Comparison of ENCODE assay signal across 20 mouse cellular contexts in genomic region chr15:94011499-94011898, GRCm38 (mm10).
DNase-seq lines count a peak whose midpoint lies in the region; ATAC-seq and TF ChIP-seq lines count a peak whose summit lies in the region.
"Had no signal": no experiment of that assay in that cellular context is flagged by ENCODE, and none has a peak within 500 bp of the region (broad histone marks: within the 10 kb centered on the region; RNA-seq: fewer than 3 reads in every experiment).

No protein-coding gene starts in this region.

- 0 out of 2 replicates have a peak, but pooled peaks cover 3% of the 10 kb centered on the region for H3K27me3 ChIP-seq in limb, embryonic 10.5 days (ENCODE audit: low read depth, poor library complexity, severe bottlenecking)
- H3K27me3 ChIP-seq in forebrain, embryonic 10.5 days (ENCODE audit: poor library complexity, severe bottlenecking), result no peaks in the 10 kb centered on the region
- no peaks in the 10 kb centered on the region for H3K27me3 ChIP-seq in hindbrain, postnatal 0 days (ENCODE audit: insufficient read depth, low read length)
- H3K27me3 ChIP-seq: embryonic facial prominence, embryonic 15.5 days; midbrain, embryonic 15.5 days had no signal

- H3K4me3 ChIP-seq in cortical plate, adult 2 months (ENCODE audit: insufficient read depth, low read length), result no peak overlapping the region
- H3K4me3 ChIP-seq in limb, embryonic 10.5 days, result no peak overlapping the region
- no peak overlapping the region for H3K4me3 ChIP-seq in forebrain, embryonic 10.5 days
- H3K4me3 ChIP-seq in hindbrain, postnatal 0 days (ENCODE audit: low read length), result no peak overlapping the region
- H3K4me3 ChIP-seq: embryonic facial prominence, embryonic 15.5 days; heart, adult 2 months; midbrain, embryonic 15.5 days had no signal

- no peak overlapping the region for H3K9ac ChIP-seq in hindbrain, postnatal 0 days (replicated peaks; ENCODE audit: low read length)
- H3K9ac ChIP-seq: embryonic facial prominence, embryonic 15.5 days; midbrain, embryonic 15.5 days had no signal

- no peaks in the 10 kb centered on the region for H3K36me3 ChIP-seq in limb, embryonic 10.5 days
- no peaks in the 10 kb centered on the region for H3K36me3 ChIP-seq in forebrain, embryonic 10.5 days (replicated peaks)
- no peaks in the 10 kb centered on the region for H3K36me3 ChIP-seq in hindbrain, postnatal 0 days (ENCODE audit: insufficient read depth, low read length)
- H3K36me3 ChIP-seq: embryonic facial prominence, embryonic 15.5 days; midbrain, embryonic 15.5 days had no signal

- peak overlapping the region; percentile 89; the same call in 1 of the 2 replicates for H3K27ac ChIP-seq in cortical plate, adult 2 months (ENCODE audit: insufficient read depth, low read length)
- peak overlapping the region; percentile 58 for H3K27ac ChIP-seq in limb, embryonic 10.5 days
- no peak overlapping the region for H3K27ac ChIP-seq in forebrain, embryonic 10.5 days
- H3K27ac ChIP-seq in hindbrain, postnatal 0 days, result no peak overlapping the region
- H3K27ac ChIP-seq: embryonic facial prominence, embryonic 15.5 days; heart, adult 2 months; kidney, postnatal 0 days; midbrain, embryonic 15.5 days; stomach, postnatal 0 days had no signal

- H3K4me2 ChIP-seq in hindbrain, postnatal 0 days (ENCODE audit: low read depth, low read length), result no peak overlapping the region
- H3K4me2 ChIP-seq: embryonic facial prominence, embryonic 15.5 days; midbrain, embryonic 15.5 days had no signal

- peaks cover 9% of the 10 kb centered on the region for H3K4me1 ChIP-seq in cortical plate, adult 2 months (ENCODE audit: control insufficient read depth, insufficient read depth, low read length)
- H3K4me1 ChIP-seq in limb, embryonic 10.5 days, result peaks cover 36% of the 10 kb centered on the region
- H3K4me1 ChIP-seq in forebrain, embryonic 10.5 days, result no peaks in the 10 kb centered on the region
- no peaks in the 10 kb centered on the region for H3K4me1 ChIP-seq in hindbrain, postnatal 0 days (ENCODE audit: insufficient read depth, low read length)
- H3K4me1 ChIP-seq: midbrain, embryonic 15.5 days had no signal

- no peak for ATAC-seq in hindbrain, postnatal 0 days
- ATAC-seq: hindbrain, embryonic 16.5 days; lung, postnatal 0 days; midbrain, embryonic 15.5 days had no signal

- intact Hi-C loops in left cerebral cortex, postnatal 4 days (cut with DNase I), result no loop called here

- WGBS in limb, embryonic 10.5 days, result 74% methylated on average over 4 of the region's 4 CpGs
- 84% methylated on average over 4 of the region's 4 CpGs for WGBS in forebrain, embryonic 10.5 days
- 70% methylated on average over 4 of the region's 4 CpGs for WGBS in hindbrain, postnatal 0 days

- H3K9me3 ChIP-seq in limb, embryonic 10.5 days (replicated peaks), result no peaks in the 10 kb centered on the region
- no peaks in the 10 kb centered on the region for H3K9me3 ChIP-seq in forebrain, embryonic 10.5 days
- H3K9me3 ChIP-seq in hindbrain, postnatal 0 days (ENCODE audit: low read length), result no peaks in the 10 kb centered on the region
- H3K9me3 ChIP-seq: embryonic facial prominence, embryonic 15.5 days; midbrain, embryonic 15.5 days had no signal

- no peak for TF ChIP-seq CTCF in cortical plate, adult 2 months (IDR thresholded peaks at IDR 0.05; ENCODE audit: extremely low read depth, insufficient read depth, low read length)
- no peak for TF ChIP-seq CTCF in hindbrain, postnatal 0 days (IDR thresholded peaks at IDR 0.05; ENCODE audit: low read depth)

- peak; percentile 29 for DNase-seq in left cerebral cortex, adult 11 months (ENCODE audit: low spot score)
- no peak for DNase-seq in left cerebral cortex, postnatal 4 days
- peak; percentile 3 for DNase-seq in CD4-positive, CD25-positive, alpha-beta regulatory T cell, adult 2 months (ENCODE audit: low read depth, low spot score)
- no peak for DNase-seq in limb, embryonic 10.5 days (ENCODE audit: low spot score)
- no peak for DNase-seq in forebrain, embryonic 10.5 days (ENCODE audit: extremely low spot score, low spot score)
- no peak for DNase-seq in retina, postnatal 1 day
- DNase-seq in hindbrain, postnatal 0 days (ENCODE audit: low spot score), result no peak
- DNase-seq: B cell, adult 2 months; cerebellum, adult 9-10 months; gastrocnemius, postnatal 25 days; heart, adult 2 months; kidney, adult 18-20 months; liver had no signal

- no peak for TF ChIP-seq POLR2A in cortical plate, adult 2 months (IDR thresholded peaks at IDR 0.05; ENCODE audit: extremely low read depth, insufficient read depth, low read length)

Comparison
In these comparisons a context has a peak if more than half of its experiments do, and no peak if none do; other contexts are left out.
1. DNase-seq: peak in left cerebral cortex, adult 11 months (single experiment) and CD4-positive, CD25-positive, alpha-beta regulatory T cell, adult 2 months (single experiment); none in left cerebral cortex, postnatal 4 days (single experiment), limb, embryonic 10.5 days (single experiment), forebrain, embryonic 10.5 days (single experiment), retina, postnatal 1 day (single experiment) and hindbrain, postnatal 0 days (single experiment).
2. H3K27ac ChIP-seq: peak in cortical plate, adult 2 months (single experiment) and limb, embryonic 10.5 days (single experiment); none in forebrain, embryonic 10.5 days (single experiment) and hindbrain, postnatal 0 days (single experiment).